Mouse (Mus musculus) kidney, postnatal 10 days (tissue): Measurements from ENCODE around the gene Pde7b.

Source experiments
- DNase-seq: peaks from one replicate; pipeline ENCODE4 v3.0.0; 2021; ENCODE audit warnings: mixed read lengths

Pde7b gene

DNA sequence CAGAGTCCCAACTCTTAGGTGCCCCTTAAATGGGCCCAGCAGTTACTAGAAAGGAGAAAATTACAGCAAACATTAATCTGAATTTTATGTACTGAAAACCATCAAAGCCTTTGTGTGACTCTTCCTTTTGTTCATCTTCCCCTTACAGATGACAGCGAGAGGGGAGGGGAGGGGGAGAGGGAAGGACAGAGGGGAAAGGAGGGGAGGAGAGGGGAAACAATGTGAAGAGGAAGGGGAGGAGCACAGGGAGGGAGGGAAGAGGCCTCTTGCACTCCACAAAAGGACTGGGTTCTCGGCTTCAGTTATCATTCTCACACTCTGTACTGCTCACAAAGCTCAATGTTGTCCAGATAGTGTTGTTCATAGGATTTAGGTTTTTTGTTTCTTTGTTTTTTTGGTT is 5.7 kb downstream of the Pde7b start:
- no peak for DNase-seq

GRCm38 (mm10) chr10:20700633-20701032 is 24.2 kb downstream of the Pde7b start:
- DNase-seq = no peak

DNA sequence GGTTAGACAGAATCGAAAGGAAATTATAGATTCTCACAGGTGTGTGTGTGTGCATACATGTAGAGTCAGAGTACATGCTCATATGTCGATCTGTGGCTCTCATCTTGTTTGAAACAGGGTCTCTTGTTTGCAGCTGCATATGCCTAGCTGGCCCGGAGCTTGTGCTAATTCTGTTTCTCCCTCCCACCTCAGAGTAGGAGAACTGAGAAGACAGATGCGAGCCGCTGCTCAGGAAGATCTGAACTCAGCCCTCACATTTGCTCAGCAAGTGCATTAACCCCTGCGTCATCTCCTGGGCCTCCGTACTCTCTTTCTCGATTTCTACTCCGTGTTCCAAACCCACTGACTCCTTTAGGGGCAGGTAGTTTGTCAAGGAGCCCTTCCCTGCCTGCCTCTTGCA is 25.0 kb downstream of the Pde7b start:
- DNase-seq = no peak

DNA sequence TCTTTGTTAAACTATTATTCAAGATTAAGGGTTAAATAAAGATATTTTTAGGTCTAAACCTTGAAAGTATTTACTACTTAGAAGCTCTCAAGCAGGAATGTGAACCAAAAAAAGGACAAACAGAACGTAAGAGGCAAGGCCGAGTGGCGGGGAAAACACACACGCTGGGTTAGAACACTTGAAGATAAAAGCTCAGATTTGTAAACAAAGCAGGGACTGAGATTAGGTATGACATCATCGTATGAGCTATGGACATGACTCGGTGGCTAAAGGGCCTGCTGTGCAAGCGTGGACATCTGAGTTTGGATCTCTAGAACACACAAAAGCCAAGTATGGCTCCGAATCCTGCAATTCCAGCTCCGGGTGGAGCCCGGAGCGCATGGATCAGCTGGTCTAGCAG is 29.2 kb downstream of the Pde7b start:
- no peak for DNase-seq

DNA sequence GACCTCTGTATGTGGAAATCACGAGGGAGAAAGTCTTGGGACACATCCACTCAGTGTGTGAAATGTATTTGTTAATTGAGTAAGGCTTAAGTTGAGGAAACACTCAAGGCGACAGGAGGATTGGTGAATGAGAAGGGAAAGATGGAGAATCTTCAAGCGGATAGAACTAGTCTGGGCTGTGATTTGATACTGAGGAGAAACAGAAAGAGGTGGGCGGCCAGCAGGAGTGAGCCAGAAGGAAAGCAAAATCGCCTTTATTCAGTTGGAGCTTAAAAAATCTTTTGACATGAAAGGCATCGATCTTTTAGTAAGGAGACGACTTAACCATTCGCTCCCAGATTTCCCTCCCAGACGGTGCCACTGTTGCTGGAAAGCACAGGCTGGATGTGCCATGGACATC is 34.9 kb downstream of the Pde7b start:
- DNase-seq = no peak

DNA sequence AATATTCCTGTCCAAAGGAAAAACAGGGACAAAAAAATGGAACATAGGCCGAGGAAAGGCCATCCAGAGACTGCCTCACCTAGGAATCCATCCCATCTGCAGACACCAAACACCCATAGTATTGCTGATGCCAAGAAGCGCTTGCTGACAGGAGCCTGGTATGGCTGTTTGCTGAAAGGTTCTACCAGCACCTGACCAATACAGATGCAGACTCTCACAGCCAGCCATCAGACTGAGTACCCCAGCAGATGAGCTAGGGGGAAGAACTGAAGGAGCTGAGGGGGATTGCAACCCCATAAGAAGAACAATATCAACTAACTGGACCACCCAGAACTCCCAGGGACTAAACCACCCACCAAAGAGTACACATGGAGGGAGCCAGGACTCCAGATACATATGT is 40.7 kb downstream of the Pde7b start:
- DNase-seq = no peak

DNA sequence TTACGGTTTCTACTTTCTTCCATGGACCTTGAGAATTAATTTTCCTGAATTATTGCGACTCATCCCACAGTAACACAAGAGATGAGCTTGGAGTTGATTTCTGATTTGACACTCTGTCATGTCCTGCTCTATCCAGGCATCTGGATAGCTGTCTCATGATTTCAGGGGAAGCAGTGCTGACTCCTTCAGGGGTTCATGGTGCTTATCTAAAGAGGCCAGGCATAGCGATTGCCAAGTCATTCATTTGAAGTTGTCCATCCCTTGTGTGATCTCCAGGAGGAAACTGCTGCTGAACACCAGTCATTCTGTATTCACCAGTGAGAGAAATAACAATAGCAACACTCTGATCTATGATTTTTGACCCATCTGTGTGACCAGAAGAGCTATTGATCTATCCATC is 43.9 kb downstream of the Pde7b start:
- DNase-seq = no peak

GRCm38 (mm10) chr10:20675321-20675720 is 49.6 kb downstream of the Pde7b start:
- DNase-seq = peak; percentile 37

GRCm38 (mm10) chr10:20673798-20674197 is 51.1 kb downstream of the Pde7b start:
- DNase-seq = no peak

GRCm38 (mm10) chr10:20672591-20672990 is 52.3 kb downstream of the Pde7b start:
- DNase-seq = no peak

GRCm38 (mm10) chr10:20671621-20672020 is 53.3 kb downstream of the Pde7b start:
- no peak for DNase-seq

DNA sequence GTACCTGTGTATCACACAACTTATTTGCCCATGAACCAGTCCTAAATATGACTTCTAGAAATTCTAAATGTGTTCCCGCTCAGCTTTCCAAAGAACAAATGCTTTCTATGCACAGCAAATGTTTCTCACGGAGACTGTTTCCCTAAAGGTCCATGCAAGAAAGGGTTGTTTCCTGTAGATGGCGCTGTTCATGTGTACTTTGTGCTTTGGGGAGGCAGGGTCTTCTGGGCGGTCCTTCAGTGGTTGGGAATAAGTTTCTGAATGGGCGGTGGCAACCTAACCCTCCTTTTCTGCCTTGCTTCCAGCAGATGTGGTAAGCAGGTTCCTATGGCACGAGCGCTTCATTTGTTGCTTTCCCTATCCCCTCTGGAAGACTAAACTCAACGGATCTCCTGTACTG is 54.3 kb downstream of the Pde7b start:
- DNase-seq = no peak

- no peak for DNase-seq
These were observed 55.4 kb downstream of the Pde7b start for GRCm38 (mm10) chr10:20669467-20669866.

- DNase-seq = no peak
These were observed 56.3 kb downstream of the Pde7b start for GRCm38 (mm10) chr10:20668577-20668976.

GRCm38 (mm10) chr10:20666655-20667054 is 58.2 kb downstream of the Pde7b start:
- no peak for DNase-seq

GRCm38 (mm10) chr10:20662951-20663350 is 61.9 kb downstream of the Pde7b start:
- DNase-seq = peak; percentile 43

- DNase-seq = no peak
These were observed 63.2 kb downstream of the Pde7b start for GRCm38 (mm10) chr10:20661684-20662083.

DNA sequence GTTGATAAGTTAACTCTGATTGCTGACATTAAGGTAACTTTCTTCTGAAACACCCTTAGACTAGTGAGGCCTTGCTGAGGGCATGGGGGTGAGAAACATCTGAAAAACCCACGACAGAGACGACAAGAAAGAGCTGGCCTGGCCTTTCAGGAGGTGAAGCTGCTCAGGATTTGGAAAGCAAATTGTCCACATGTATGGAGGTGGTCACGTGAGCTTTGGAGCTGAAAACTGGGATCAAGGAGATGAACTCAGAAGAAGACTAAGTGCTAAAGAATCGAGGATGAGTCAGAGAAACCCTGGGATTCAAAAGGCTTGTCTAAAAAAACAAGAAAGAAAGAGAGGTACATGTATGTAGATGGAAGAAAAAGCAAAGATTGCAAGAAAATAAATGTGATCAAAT is 65.2 kb downstream of the Pde7b start:
- no peak for DNase-seq

DNA sequence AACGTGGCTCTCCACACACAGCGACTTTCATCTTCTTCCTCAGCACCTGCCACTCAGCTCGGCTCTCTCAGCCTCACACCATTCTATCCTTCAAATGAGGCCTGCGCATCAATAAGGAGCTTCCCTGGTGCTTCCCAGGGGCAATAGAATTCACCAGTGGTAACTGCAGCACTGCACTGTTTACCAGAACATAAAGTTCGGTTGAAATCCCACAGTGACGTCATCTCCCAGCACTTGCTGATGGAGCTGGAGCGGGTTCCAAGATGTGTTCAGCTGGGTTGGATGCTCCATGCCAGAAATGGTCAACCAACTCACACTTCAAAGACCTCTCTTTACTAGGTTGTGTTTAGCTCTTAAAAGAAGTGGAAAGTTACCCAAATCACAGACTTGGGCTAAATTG is 65.6 kb downstream of the Pde7b start:
- DNase-seq = no peak

- no peak for DNase-seq
These were observed 66.2 kb downstream of the Pde7b start for GRCm38 (mm10) chr10:20658716-20659115.

DNA sequence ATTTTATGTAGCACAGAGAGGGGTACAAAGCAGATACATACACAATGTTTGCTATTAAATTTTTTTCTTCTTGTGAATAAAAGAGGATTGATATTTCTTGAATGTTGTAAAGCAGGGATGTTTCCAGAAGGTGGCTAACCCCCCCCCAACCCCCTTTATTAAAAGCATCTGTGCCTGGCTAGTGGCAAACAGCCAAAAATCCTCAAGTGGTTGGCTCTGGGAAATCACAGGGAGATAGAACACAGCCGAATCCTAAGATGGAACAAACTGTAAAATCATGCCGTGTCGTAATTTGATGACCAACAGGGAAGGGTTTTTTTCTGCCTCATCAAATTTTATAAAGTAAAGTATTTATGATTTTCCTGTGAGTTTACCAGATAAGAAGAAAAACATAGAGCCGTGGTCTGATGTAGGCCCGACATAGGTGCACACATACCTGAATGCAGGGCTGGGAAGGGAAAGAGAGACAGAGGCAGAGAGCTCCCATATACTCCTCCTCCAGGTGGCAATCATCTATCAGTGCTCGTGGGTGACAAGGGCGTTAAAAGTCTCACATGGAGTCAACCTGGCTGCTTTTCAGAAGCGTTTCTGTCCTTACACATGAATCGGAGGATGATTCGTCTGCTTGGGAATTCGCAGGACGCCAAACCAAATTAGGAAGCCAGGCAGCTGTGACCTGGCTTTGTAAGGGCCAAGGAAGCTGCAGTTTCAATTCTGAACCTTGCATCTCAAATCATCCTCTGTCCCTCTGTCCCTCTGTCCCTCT is 67.4 kb downstream of the Pde7b start:
- DNase-seq = no peak

GRCm38 (mm10) chr10:20654590-20654989 is 70.3 kb downstream of the Pde7b start:
- DNase-seq = no peak

DNA sequence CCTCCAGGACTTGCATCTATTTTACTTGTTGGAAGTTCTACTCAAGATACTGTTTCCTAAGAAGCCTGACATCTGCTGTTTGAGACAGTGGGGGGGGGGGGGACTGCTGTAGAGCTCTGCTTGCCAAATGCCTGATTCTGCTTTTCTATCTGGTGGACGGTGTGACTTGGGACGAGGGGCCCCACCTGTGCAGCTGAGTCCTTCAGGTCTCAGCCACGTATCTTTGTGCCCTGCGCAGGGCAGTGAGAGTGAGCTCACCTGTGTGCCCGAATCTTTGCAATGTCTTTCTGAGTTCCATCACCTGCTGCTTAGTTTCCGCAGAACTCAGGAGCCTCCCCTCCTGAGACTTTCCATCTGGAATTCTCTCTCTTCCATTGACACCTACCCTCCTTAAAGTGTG is 70.7 kb downstream of the Pde7b start:
- DNase-seq = no peak

DNA sequence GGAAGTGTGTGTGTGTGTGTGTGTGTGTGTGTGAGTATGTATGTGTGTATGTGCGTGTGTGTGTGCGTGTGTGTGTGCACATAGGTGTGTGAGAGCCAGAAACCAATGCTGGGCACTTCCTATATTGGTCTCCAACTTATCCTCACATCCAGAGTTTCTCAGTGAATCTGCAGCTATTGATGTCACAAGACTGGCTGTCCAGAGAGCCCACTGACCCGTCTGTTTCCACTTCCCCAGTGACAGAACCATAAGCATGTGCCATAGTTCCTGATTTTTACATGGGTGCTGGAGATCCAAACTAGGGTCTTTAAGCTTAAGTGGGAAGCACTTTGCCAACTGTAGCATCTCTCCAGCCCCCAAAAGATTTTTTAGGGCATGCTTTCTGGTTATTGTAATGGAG is 71.6 kb downstream of the Pde7b start:
- DNase-seq = no peak

- DNase-seq = no peak
These were observed 88.5 kb downstream of the Pde7b start for GRCm38 (mm10) chr10:20636381-20636780.

GRCm38 (mm10) chr10:20633085-20633415 is 91.8 kb downstream of the Pde7b start:
- DNase-seq = no peak
